Mouse (Mus musculus) midbrain, embryonic 12.5 days (tissue): ENCODE data around the gene Mogat2. TPM values are rescaled to one million over a fixed set of nuclear protein-coding genes. Genes with fewer than 3 reads are reported as not detected.

Experiments used
- ATAC-seq: fragments of 200-750 bp; cut with Nextera tagmentation; 2 replicates; pipeline ENCODE4 v1.8.0; 2017; ENCODE audit warnings: low read depth, moderate TSS enrichment, moderate library complexity; ENCODE audit not compliant: low FRiP score
- H3K27ac ChIP-seq: fragments of 300-500 bp; sonication (generic); replicated peaks from 2 replicates; pipeline ENCODE4 v1.5.1; 2016; ENCODE audit warnings: mild to moderate bottlenecking
- H3K27me3 ChIP-seq: fragments of 300-500 bp; sonication (generic); 2 replicates; pipeline ENCODE4 v1.6.1; 2016; ENCODE audit warnings: mild to moderate bottlenecking
- H3K36me3 ChIP-seq: fragments of 300-500 bp; sonication (generic); 2 replicates; pipeline ENCODE4 v1.6.1; 2016
- H3K4me1 ChIP-seq: fragments of 300-500 bp; sonication (generic); 2 replicates; pipeline ENCODE4 v1.6.1; 2016
- H3K4me2 ChIP-seq: fragments of 300-500 bp; sonication (generic); replicated peaks from 2 replicates; pipeline ENCODE4 v1.6.1; 2016; ENCODE audit warnings: mild to moderate bottlenecking, moderate library complexity
- H3K4me3 ChIP-seq: fragments of 300-500 bp; sonication (generic); 2 replicates; pipeline ENCODE4 v1.5.1; 2016; ENCODE audit warnings: mild to moderate bottlenecking
- H3K9ac ChIP-seq: fragments of 300-500 bp; sonication (generic); replicated peaks from 2 replicates; pipeline ENCODE4 v1.6.1; 2016; ENCODE audit warnings: mild to moderate bottlenecking, moderate library complexity
- H3K9me3 ChIP-seq: fragments of 300-500 bp; sonication (generic); 2 replicates; pipeline ENCODE4 v1.6.1; 2016; ENCODE audit warnings: mild to moderate bottlenecking
- WGBS: fragments of 180-500 bp; shearing (Covaris S2); methylation state at CpG from one replicate; pipeline ENCODE4 v1.1.7; 2016; 5-methylcytosine and 5-hydroxymethylcytosine counted together
- polyA plus RNA-seq: library from polyadenylated mRNA; unstranded; fragments of >200 nt; fragmentation: Nextera tagmentation; extraction: Ambion mirVana; gene quantifications from 2 replicates; pipeline ENCODE4 v1.2.1, GENCODE M21; 2016

Mogat2 gene
- polyA plus RNA-seq, 1 experiment from 2014 or later, result 5.6 TPM

DNA sequence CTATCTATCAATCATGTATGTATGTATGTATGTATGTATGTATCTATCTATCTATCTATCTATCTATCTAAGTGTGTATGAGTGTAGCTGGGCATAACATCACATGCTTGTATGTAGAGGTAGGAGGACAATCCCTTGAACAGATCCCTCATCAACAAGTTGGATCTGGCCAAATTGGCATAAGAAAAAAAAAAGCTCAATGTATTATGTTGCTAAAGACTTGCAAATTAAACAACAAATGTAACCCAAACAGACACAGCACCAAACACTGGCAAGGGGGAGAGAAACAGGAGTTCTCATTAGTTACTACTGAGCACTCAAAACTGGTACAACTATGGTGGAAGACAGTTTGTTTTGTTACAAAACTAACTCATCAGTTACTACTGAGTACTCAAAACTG, 26.2 kb upstream of the Mogat2 start:
- ATAC-seq, result no peak
- H3K36me3 ChIP-seq, result no peaks in the 10 kb centered on the region

GRCm38 (mm10) chr7:99263509-99263908, 25.1 kb upstream of the Mogat2 start:
- ATAC-seq, result no peak
- H3K4me3 ChIP-seq, result no peak overlapping the region
- H3K27me3 ChIP-seq, result peaks cover 17% of the 10 kb centered on the region
- H3K36me3 ChIP-seq, result no peaks in the 10 kb centered on the region
- no peak overlapping the region for H3K4me2 ChIP-seq
- 70% methylated on average over 4 of the region's 4 CpGs for WGBS
- H3K9ac ChIP-seq, result no peak overlapping the region
- no peak overlapping the region for H3K27ac ChIP-seq
- H3K9me3 ChIP-seq, result no peaks in the 10 kb centered on the region
- peaks cover 4% of the 10 kb centered on the region; the same call in 1 of the 2 replicates for H3K4me1 ChIP-seq

More for the DNA sequence above, 26.2 kb upstream of the Mogat2 start:
- H3K9ac ChIP-seq, result no peak overlapping the region
- H3K9me3 ChIP-seq, result no peaks in the 10 kb centered on the region
- H3K4me1 ChIP-seq, result peaks cover 14% of the 10 kb centered on the region
- H3K4me2 ChIP-seq, result no peak overlapping the region
- no peak overlapping the region for H3K4me3 ChIP-seq
- peaks cover 25% of the 10 kb centered on the region for H3K27me3 ChIP-seq
- H3K27ac ChIP-seq, result no peak overlapping the region

DNA sequence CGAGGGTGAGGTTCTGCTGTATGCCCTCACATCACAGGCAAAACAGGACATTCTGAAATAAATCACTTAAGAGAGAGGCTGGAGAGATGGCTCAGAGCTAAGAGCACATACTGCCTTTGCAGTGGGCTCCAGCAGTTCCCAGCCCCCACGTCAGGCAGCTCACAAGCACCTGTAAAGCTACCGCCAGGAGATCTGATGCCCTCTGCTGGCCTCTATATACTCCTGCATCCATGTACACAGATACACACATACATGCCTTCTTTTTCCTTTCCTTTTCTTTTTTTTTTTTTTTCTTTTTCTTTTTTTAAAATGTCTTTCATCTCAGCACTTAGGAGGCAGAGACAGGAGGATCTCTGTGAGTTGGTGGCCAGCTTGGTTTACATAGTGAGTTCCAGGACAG, 23.5 kb upstream of the Mogat2 start:
- no peak overlapping the region for H3K27ac ChIP-seq
- no peaks in the 10 kb centered on the region for H3K36me3 ChIP-seq
- H3K9ac ChIP-seq, result no peak overlapping the region
- peaks cover 17% of the 10 kb centered on the region for H3K27me3 ChIP-seq
- H3K9me3 ChIP-seq, result no peaks in the 10 kb centered on the region
- no peak overlapping the region for H3K4me3 ChIP-seq
- H3K4me1 ChIP-seq, result peaks cover 4% of the 10 kb centered on the region; the same call in 1 of the 2 replicates
- no peak overlapping the region for H3K4me2 ChIP-seq
- ATAC-seq, result no peak
- 39% methylated on average over 3 of the region's 3 CpGs for WGBS

GRCm38 (mm10) chr7:99255006-99255405, 16.6 kb upstream of the Mogat2 start:
- H3K9ac ChIP-seq, result no peak overlapping the region
- no peaks in the 10 kb centered on the region for H3K9me3 ChIP-seq
- H3K4me3 ChIP-seq, result no peak overlapping the region
- H3K36me3 ChIP-seq, result no peaks in the 10 kb centered on the region
- 89% methylated on average over 7 of the region's 7 CpGs for WGBS
- no peak overlapping the region for H3K4me2 ChIP-seq
- H3K27me3 ChIP-seq, result peaks cover 14% of the 10 kb centered on the region
- H3K4me1 ChIP-seq, result no peaks in the 10 kb centered on the region
- no peak for ATAC-seq
- no peak overlapping the region for H3K27ac ChIP-seq

DNA sequence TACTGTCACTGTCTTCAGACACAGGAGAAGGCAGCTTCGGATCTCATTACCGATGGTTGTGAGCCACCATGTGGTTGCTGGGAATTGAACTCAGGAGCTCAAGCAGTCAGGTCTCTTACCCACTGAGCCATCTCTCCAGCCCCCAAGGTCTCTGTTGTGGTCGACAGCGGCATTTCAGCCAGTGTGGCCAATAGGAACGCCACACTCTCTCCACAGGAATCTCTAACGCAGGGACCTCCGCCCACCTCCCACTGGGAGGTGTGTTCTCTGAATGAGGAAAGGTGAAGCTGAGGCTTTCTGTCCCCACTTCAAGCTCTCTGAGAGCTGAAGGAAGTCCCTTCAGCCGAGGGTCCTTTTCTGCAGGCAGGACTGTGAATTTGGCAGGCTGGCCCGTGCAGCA, 12.0 kb upstream of the Mogat2 start:
- H3K27me3 ChIP-seq, result peaks cover 25% of the 10 kb centered on the region
- H3K9ac ChIP-seq, result no peak overlapping the region
- peaks cover 6% of the 10 kb centered on the region; the same call in 1 of the 2 replicates for H3K4me1 ChIP-seq
- no peaks in the 10 kb centered on the region for H3K36me3 ChIP-seq
- ATAC-seq, result no peak
- no peaks in the 10 kb centered on the region for H3K9me3 ChIP-seq
- WGBS, result 37% methylated on average over 9 of the region's 9 CpGs
- no peak overlapping the region for H3K27ac ChIP-seq
- no peak overlapping the region for H3K4me2 ChIP-seq
- no peak overlapping the region for H3K4me3 ChIP-seq

DNA sequence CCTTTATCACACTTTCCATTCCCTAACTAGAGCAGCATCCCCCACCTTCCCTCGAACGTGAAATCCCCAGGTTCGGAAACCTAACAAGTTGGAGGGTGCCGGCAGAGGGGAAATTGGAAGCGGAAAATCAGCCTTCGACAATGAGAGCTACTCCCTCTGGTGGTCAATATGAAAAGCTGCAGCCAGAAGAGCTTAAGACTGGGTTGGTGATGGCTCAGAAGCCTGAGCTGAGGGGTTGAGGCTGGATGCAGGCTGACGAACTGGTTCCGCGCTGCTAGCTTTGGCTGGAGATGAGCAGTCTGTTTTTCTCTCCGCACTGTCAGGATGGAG, 11.1 kb upstream of the Mogat2 start:
- peaks cover 6% of the 10 kb centered on the region; the same call in 1 of the 2 replicates for H3K4me1 ChIP-seq
- peaks cover 25% of the 10 kb centered on the region for H3K27me3 ChIP-seq
- H3K9ac ChIP-seq, result peak overlapping the region; percentile 51; the same call in 1 of the 2 replicates
- peak overlapping the region; percentile 70 for H3K4me2 ChIP-seq
- peak overlapping the region; percentile 46 for H3K4me3 ChIP-seq
- ATAC-seq, result peak; percentile 73
- H3K27ac ChIP-seq, result no peak overlapping the region
- WGBS, result 1% methylated on average over 10 of the region's 10 CpGs
- no peaks in the 10 kb centered on the region for H3K9me3 ChIP-seq
- H3K36me3 ChIP-seq, result no peaks in the 10 kb centered on the region

DNA sequence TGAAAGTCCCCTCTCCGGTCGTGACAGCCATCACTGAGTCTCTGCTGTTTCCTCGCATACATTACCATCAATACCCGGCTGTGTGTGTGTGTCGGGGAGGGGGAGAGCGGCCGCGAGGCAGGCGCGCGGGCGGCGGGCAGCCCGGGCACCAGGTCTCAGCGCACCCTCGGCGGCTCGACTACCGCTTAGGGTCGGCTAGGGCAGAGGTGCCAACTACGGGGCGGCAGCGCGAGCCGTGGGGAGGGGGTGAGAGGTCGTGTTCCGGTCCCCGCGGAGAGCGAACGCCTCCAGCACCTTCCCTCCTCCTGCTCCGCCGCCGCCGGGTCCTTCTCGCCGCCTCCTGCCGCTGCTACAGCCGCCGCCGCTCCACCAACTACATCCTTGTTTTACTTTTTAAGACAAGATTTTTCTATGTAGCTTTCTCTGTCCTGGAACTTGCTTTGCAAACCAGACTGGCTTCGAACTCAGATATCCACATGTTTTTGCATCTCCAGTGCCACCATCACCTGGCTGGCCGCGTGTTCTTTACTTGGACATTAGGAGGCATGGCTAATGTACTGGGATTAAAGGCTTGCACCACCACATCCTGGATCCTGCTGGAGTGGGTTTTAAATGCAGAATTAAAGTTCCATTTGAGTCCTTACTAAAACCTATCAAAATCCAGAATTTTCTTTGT, 10.6 kb upstream of the Mogat2 start:
- H3K4me2 ChIP-seq, result peak overlapping the region; percentile 70
- no peaks in the 10 kb centered on the region for H3K9me3 ChIP-seq
- H3K9ac ChIP-seq, result peak overlapping the region; percentile 51
- H3K4me3 ChIP-seq, result peak overlapping the region; percentile 46
- no peaks in the 10 kb centered on the region for H3K36me3 ChIP-seq
- peak; percentile 61 for ATAC-seq
- under 1% methylated on average over 42 of the region's 44 CpGs for WGBS
- H3K27ac ChIP-seq, result no peak overlapping the region
- H3K4me1 ChIP-seq, result peaks cover 6% of the 10 kb centered on the region; the same call in 1 of the 2 replicates
- peaks cover 25% of the 10 kb centered on the region for H3K27me3 ChIP-seq

- WGBS, result 46% methylated on average over 5 of the region's 5 CpGs
- Histone ChIP-seq H3K9ac (no peak overlapping the region), H3K27me3 (peaks cover 25% of the 10 kb centered on the region), H3K27ac (no peak overlapping the region), H3K4me1 (peaks cover 6% of the 10 kb centered on the region; the same call in 1 of the 2 replicates), H3K36me3 (no peaks in the 10 kb centered on the region), H3K4me3 (no peak overlapping the region), H3K9me3 (no peaks in the 10 kb centered on the region), H3K4me2 (no peak overlapping the region)
- no peak for ATAC-seq
Observed at GRCm38 (mm10) chr7:99248157-99248742, 9.8 kb upstream of the Mogat2 start.

DNA sequence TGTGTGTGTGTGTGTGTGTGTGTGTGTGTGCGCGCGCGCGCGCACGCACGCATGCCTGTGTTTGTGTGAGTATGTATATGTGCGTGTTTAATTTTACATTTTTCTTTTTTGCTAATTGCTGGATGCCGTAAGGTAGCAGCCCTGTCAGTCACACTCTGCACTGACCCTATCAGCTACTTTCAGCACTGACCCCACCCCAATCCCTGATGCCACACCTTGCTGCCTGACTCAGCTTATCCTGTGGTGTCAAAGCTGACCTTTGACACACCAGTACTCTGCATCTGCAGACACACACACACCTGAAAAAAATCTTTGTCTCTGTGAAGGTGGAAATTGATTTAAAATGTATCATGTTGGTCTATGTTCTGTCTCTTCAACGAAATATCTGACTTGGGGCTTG, 3.7 kb upstream of the Mogat2 start:
- no peak overlapping the region for H3K9ac ChIP-seq
- WGBS, result over 99% methylated on average over 11 of the region's 11 CpGs
- peaks cover 14% of the 10 kb centered on the region; the same call in 1 of the 2 replicates for H3K4me1 ChIP-seq
- ATAC-seq, result no peak
- no peaks in the 10 kb centered on the region for H3K36me3 ChIP-seq
- no peak overlapping the region for H3K27ac ChIP-seq
- peaks cover 25% of the 10 kb centered on the region for H3K27me3 ChIP-seq
- no peak overlapping the region for H3K4me2 ChIP-seq
- H3K4me3 ChIP-seq, result no peak overlapping the region
- no peaks in the 10 kb centered on the region for H3K9me3 ChIP-seq

DNA sequence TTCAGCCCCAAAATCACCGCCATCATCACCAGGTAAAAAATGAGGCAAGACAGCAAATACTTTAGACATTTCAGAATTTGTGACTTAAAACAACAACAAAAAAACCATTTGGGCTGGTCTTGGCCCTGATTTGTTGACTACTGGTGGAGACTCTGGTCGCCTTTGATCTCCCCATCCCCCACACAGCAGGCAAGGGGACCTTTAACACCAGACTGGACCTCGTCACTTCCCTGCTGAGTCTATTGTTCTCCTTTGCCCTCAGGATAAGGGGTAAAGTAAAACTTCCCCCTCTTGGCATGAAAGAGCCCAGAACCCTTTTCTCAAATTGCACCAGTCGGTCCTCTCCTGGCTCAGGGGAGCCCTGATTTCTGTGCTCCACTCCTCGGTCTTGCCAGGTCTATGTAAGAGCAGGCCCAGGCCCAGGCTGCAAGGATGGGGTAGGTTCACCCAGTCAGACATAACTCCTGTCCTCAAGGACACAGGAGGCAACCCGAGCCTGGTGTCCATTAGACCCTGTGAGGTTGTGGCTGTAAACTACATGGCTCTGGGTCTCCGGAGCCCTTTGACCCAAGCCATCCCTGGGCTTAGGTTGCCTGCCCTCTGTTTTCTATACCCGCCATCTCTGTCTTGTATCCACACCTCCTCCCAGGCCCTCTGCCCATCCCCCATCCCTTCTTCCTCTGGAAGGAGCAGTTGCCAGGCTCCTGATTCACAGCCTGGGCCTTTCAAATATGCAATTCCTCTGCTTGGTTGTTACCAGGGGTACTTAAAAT, 1.3 kb downstream of the Mogat2 start:
- no peak for ATAC-seq
- Histone ChIP-seq H3K36me3 (no peaks in the 10 kb centered on the region), H3K27me3 (peaks cover 27% of the 10 kb centered on the region), H3K4me3 (no peak overlapping the region), H3K27ac (no peak overlapping the region), H3K4me1 (peaks cover 17% of the 10 kb centered on the region; the same call in 1 of the 2 replicates), H3K4me2 (no peak overlapping the region), H3K9me3 (no peaks in the 10 kb centered on the region), H3K9ac (no peak overlapping the region)
- 19% methylated on average over 8 of the region's 8 CpGs for WGBS

- H3K4me1 ChIP-seq, result peaks cover 17% of the 10 kb centered on the region; the same call in 1 of the 2 replicates
- no peak overlapping the region for H3K9ac ChIP-seq
- ATAC-seq, result no peak
- no peaks in the 10 kb centered on the region for H3K9me3 ChIP-seq
- no peaks in the 10 kb centered on the region for H3K36me3 ChIP-seq
- 76% methylated on average over 2 of the region's 2 CpGs for WGBS
- peaks cover 27% of the 10 kb centered on the region for H3K27me3 ChIP-seq
- no peak overlapping the region for H3K4me2 ChIP-seq
- H3K27ac ChIP-seq, result no peak overlapping the region
- H3K4me3 ChIP-seq, result no peak overlapping the region
Observed at GRCm38 (mm10) chr7:99235657-99236056, 2.8 kb downstream of the Mogat2 start.

DNA sequence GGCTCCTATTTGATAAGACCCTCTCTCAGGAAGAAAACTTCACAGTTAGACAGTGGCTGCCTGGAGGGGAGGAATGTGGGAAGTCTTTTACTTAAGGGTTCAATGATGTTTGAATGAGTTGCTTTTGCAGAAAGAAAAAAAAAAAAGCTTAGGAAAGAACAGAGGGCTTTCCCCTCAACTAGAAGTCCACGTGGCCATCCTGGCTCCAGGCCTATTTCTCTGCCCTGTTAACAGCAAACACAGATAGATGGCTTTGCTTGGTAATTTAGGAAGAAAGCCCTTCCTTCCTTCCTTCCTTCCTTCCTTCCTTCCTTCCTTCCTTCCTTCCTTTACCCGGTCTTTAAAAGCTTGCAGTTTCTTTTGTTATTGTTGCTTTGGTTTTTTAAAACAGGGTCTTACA, 3.5 kb downstream of the Mogat2 start:
- WGBS, result 46% methylated on average over 2 of the region's 2 CpGs
- no peak for ATAC-seq
- peaks cover 17% of the 10 kb centered on the region; the same call in 1 of the 2 replicates for H3K4me1 ChIP-seq
- H3K36me3 ChIP-seq, result no peaks in the 10 kb centered on the region
- H3K4me3 ChIP-seq, result no peak overlapping the region
- peaks cover 27% of the 10 kb centered on the region for H3K27me3 ChIP-seq
- no peaks in the 10 kb centered on the region for H3K9me3 ChIP-seq
- H3K4me2 ChIP-seq, result no peak overlapping the region
- no peak overlapping the region for H3K27ac ChIP-seq
- H3K9ac ChIP-seq, result no peak overlapping the region
